Mouse (Mus musculus): Measurements from ENCODE around the gene Ier5l.

Gene Ier5l

GRCm38 (mm10) chr2:30474039-30474438, at the start of gene Ier5l:
TSS of gene Ier5l (minus strand) at chr2:30474219.
- DNase-seq (ENCODE audit: low read depth, low spot score) = no peak

- no peak for DNase-seq (ENCODE audit: low read depth, low spot score)
Measured at GRCm38 (mm10) chr2:30523727-30524126, 49.7 kb upstream of the Ier5l start.

- DNase-seq (ENCODE audit: low read depth, low spot score) = no peak
Measured at GRCm38 (mm10) chr2:30510711-30511380, 36.8 kb upstream of the Ier5l start.

DNA sequence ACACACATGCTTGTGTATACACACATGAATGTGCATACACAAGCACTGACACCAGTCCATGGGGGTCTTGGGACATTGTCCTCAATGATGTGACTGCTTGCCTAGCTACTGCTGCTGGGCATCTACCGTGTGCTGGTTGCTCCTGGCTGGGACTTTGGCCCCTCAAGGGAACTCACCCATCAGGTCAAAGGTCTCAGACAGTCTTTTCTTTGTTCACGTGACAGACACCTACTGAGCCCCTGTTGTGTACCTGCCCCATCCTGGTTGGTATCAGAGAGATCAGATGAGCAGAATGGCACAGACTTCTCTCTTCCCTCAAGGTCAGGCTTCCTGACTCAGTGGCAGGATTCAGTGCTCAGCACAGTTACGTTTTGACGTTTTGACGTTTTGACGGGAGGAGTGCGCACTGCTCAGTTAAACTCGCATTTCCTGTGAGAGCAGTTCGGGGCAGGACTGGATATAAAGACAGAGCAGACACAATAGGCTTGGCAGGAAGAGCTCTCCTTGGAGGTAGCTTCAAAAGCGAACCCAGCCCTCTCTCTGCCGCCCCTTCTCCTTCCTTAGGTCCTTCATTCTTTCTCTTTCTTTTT, 33.2 kb upstream of the Ier5l start:
- no peak for DNase-seq (ENCODE audit: low read depth, low spot score)

GRCm38 (mm10) chr2:30503677-30504621, 29.9 kb upstream of the Ier5l start:
- DNase-seq (ENCODE audit: low read depth, low spot score) = no peak

GRCm38 (mm10) chr2:30501701-30502100, 27.7 kb upstream of the Ier5l start:
- no peak for DNase-seq (ENCODE audit: low read depth, low spot score)

DNA sequence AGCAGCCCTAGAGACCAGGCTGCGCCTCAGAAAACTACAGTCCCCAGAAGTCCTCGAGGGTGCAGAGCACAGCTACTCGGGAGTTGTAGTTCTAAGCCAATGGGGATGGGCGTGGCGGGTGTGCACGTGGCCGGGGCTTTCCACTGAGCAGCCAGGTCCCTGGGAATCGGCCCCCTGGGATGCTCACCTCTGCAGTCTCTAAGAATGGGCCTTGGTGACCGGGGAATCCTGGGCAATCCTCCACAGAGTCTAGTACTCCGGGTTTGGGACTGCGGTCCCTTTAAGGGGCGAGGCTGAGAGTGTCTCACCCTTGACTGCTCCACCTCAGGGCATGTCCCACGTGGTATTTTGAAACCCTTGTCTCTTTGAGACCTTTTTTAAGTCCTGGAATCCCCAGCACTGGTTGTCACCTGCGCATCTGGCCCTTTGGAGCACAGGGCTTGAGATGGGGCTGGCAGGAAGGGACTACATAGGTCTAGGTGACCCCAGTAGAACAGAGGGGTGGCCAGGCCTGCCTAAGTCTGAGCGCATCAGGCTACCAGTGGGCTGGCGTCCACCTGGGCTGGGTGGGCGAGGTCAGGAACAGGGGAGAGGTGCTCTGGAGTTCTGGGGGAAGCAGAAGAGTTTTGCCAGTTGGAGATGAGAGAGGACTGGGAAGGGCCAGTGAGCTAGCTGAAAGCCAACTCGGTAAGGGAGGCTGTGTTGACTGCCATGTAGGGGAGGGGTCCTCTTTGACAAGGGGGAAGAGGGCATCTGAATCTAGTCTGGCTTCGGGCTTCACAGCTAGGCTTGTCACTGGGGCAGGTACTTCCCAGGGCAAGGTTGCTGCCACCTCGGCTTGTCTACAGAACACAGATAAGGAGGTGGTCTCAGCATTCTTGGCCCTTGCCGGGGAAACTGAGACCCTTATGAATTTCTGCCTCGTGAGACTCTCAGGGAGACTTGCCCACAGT, 22.2 kb upstream of the Ier5l start:
- peak; percentile 41 for DNase-seq (ENCODE audit: low read depth, low spot score)

DNA sequence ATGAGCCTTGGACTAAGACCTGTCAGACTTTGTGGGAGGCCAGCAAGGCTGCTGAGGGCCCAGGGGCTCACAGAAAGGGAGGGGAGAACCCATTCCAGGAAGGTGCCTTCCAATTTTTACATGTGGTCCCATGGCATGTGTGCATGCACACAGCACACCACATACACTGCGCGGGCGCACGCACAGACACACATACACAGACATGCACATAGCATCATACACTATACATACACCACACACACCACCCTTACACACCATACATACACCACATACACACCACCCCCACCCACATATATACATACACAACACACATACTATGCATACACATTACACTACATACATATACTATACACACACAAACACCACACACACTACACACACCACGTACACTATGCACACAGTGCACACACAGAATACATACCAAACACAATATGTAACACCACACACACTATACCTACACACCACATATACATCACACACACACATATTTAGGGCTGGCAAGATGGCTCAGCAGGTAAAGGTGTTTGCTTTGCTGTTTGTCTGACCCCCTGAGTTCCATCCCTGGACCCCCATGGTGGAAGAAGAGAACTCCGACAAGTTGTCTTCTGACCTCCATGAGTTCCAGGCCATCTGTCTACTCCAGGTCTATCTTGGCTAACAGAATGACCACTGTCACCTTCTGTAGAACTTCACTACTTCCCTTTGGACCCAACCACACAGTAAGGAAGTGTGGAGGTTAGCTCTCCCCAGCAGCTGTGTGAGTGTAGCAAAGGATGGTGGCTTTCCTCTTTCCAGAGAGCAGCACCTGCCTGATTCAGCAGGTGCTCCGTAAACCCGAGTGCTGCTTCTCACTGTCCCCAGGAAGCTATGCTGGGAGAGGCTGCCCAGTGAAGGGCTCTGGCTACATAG, 21.2 kb upstream of the Ier5l start:
- no peak for DNase-seq (ENCODE audit: low read depth, low spot score)

GRCm38 (mm10) chr2:30490384-30490783, 16.4 kb upstream of the Ier5l start:
- DNase-seq (ENCODE audit: low read depth, low spot score) = no peak

- no peak for DNase-seq (ENCODE audit: low read depth, low spot score)
Measured at GRCm38 (mm10) chr2:30487597-30487996, 13.6 kb upstream of the Ier5l start.

DNA sequence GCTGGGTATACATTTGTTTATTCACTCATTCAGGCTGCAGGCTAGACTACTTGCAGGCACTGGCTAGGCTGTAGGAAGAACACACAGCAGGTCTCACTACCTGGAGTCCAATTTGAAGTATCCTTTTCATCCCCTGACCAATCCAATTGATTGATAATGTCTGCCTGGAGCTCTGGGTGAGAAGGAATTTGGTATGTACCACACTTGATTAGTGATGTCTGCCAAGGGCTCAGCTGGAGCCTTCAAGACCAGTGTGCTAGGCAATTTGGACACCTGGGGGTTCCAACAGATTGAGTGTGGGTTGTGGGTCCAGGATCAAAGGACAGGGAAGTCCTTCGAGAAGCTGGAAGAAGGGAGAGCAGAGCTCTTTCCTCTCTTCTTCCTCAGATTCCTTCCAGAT, 4.5 kb upstream of the Ier5l start:
- DNase-seq (ENCODE audit: low read depth, low spot score) = no peak

DNA sequence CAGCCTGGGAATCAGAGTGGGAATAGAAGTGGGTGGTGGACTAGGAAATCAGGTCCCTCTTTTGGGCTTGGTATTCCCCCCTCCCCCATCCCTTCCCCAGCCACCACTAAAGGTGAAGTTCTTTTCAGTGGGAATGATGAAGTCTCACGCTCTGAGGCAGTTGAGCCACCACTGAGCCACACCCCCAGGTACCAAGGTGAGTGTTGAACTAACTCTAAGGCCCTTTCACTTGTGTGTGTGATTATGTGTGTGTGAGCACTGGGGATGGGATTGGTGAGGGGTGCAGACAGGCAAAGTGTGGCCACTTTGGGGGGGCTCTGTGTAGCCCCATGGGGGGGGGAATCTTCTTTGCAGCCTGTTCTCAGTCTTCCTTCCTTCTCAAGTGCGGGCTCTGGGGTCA, 2.2 kb upstream of the Ier5l start:
- no peak for DNase-seq (ENCODE audit: low read depth, low spot score)

GRCm38 (mm10) chr2:30475457-30475856, 1.4 kb upstream of the Ier5l start:
- no peak for DNase-seq (ENCODE audit: low read depth, low spot score)

- DNase-seq (ENCODE audit: low read depth, low spot score) = no peak
Measured at GRCm38 (mm10) chr2:30474776-30475175, 757 bp upstream of the Ier5l start.

GRCm38 (mm10) chr2:30473431-30474031, 488 bp downstream of the Ier5l start:
- no peak for DNase-seq (ENCODE audit: low read depth, low spot score)

- no peak for DNase-seq (ENCODE audit: low read depth, low spot score)
Measured at GRCm38 (mm10) chr2:30472731-30473351, 1.2 kb downstream of the Ier5l start.

DNA sequence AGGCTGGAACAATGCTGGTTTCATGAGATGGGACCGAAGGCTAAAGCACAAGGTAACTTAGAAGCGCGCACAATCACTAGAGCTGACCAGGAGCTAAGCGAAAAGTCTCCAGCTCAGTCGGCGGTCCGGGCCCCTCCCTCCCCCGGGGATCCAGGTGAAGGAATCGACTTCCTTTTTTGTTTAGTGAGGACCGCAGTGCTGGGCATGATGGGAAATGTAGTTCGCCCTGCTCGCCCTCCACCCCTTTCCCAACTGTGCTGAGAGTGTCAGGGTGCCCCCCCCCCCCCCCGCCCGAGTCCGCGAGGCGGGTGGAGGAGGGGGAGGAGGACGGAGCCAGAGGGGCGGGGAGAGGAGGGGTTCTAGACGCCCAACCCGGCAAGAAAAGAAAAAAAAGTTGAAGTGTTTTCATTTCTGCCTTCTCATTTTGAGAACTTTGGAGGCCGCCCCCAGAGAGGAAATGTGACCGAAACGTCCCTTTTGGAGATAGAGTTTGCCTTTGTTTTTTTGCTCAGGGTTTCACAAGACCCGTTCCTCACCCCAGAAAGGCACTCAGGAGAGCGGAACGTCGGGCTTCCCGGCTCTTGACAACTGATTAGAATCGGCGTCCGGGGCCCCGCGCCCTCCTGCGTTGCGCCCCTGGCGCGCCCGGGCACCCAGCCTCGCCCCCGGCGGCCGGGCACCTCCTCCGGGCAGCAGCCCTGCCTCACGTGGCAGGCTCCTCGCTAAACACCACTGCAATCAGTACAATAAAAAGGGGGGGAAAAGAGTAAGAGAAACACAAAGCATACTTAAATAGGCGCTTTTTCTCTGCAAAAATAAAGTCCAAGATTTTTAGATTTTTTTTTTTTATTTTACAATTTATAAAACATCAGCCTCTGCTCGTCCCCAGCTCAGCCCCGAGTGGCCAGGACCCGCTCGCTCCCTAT, 2.0 kb downstream of the Ier5l start:
- no peak for DNase-seq (ENCODE audit: low read depth, low spot score)

GRCm38 (mm10) chr2:30471051-30471450, 3.0 kb downstream of the Ier5l start:
- DNase-seq (ENCODE audit: low read depth, low spot score) = no peak
